Mouse (Mus musculus): ENCODE data around the gene Bicd1.

Gene Bicd1

GRCm38 (mm10) chr6:149574288-149574687, 165.6 kb downstream of the Bicd1 start:
- DNase-seq = no peak

- DNase-seq = no peak
These were observed 171.4 kb downstream of the Bicd1 start for GRCm38 (mm10) chr6:149580053-149580452.

- DNase-seq = no peak
These were observed 177.2 kb downstream of the Bicd1 start for GRCm38 (mm10) chr6:149585708-149586504.

Measured in thymus, postnatal 4 days (tissue).